In genomic region chr2:74674881-74675665, GRCm38 (mm10) we compare ENCODE assay signal across 22 mouse cellular contexts. TPM values are rescaled to one million over a fixed set of nuclear protein-coding genes. Genes with fewer than 3 reads are reported as not detected.
A peak's percentile ranks its signal among the peaks of the same experiment; 100 is the strongest.
DNase-seq lines count a peak whose midpoint lies in the region; ATAC-seq lines count a peak whose summit lies in the region.
"Had no signal": no experiment of that assay in that cellular context is flagged by ENCODE, and none has a peak within 500 bp of the region (broad histone marks: within the 10 kb centered on the region; RNA-seq: fewer than 3 reads in every experiment).

TSS of gene Hoxd12 (plus strand) at chr2:74675013.

- no peaks in the 10 kb centered on the region for H3K9me3 ChIP-seq in intestine, embryonic 14.5 days (ENCODE audit: control insufficient read depth, low read length)
- H3K9me3 ChIP-seq in intestine, embryonic 15.5 days, result no peaks in the 10 kb centered on the region
- no peaks in the 10 kb centered on the region for H3K9me3 ChIP-seq in megakaryocyte, embryonic 14.5 days
- no peaks in the 10 kb centered on the region for H3K9me3 ChIP-seq in limb, embryonic 13.5 days
- H3K9me3 ChIP-seq in forebrain, embryonic 14.5 days (replicated peaks; ENCODE audit: control insufficient read depth, low read length), result no peaks in the 10 kb centered on the region

- H3K27me3 ChIP-seq in intestine, embryonic 14.5 days (replicated peaks; ENCODE audit: control insufficient read depth, insufficient read depth, low read length), result peaks cover 100% of the 10 kb centered on the region
- H3K27me3 ChIP-seq in intestine, embryonic 15.5 days (replicated peaks), result peaks cover 93% of the 10 kb centered on the region
- H3K27me3 ChIP-seq in megakaryocyte, embryonic 14.5 days (replicated peaks), result peaks cover 98% of the 10 kb centered on the region
- peaks cover 58% of the 10 kb centered on the region for H3K27me3 ChIP-seq in limb, embryonic 13.5 days
- peaks cover 97% of the 10 kb centered on the region for H3K27me3 ChIP-seq in forebrain, embryonic 14.5 days (replicated peaks; ENCODE audit: control insufficient read depth, insufficient read depth, low read length)

- 2% methylated on average over 47 of the region's 47 CpGs for WGBS in intestine, embryonic 14.5 days
- WGBS in intestine, embryonic 15.5 days, result 5% methylated on average over 47 of the region's 47 CpGs
- 2% methylated on average over 47 of the region's 47 CpGs for WGBS in limb, embryonic 13.5 days
- WGBS in forebrain, embryonic 14.5 days, result 2% methylated on average over 47 of the region's 47 CpGs

- no peak within 1 kb of the TSS for H3K9ac ChIP-seq in intestine, embryonic 14.5 days (ENCODE audit: low read length)
- H3K9ac ChIP-seq in intestine, embryonic 15.5 days, result no peak within 1 kb of the TSS
- H3K9ac ChIP-seq in limb, embryonic 13.5 days, result peak within 1 kb of the TSS; percentile 99
- H3K9ac ChIP-seq in forebrain, embryonic 14.5 days (ENCODE audit: low read length), result no peak within 1 kb of the TSS
- H3K9ac ChIP-seq: liver, embryonic 14.5 days had no signal

- H3K27ac ChIP-seq in intestine, embryonic 14.5 days (ENCODE audit: low read depth), result no peak within 1 kb of the TSS
- H3K27ac ChIP-seq in intestine, embryonic 15.5 days, result no peak within 1 kb of the TSS
- peak within 1 kb of the TSS; percentile 97 for H3K27ac ChIP-seq in limb, embryonic 13.5 days
- no peak within 1 kb of the TSS for H3K27ac ChIP-seq in forebrain, embryonic 14.5 days (ENCODE audit: low read depth, low read length)
- H3K27ac ChIP-seq: gastrocnemius, adult 2 months; heart, adult 2 months; hindbrain, postnatal 0 days; liver, embryonic 14.5 days had no signal

- no peak for ATAC-seq in intestine, embryonic 14.5 days (replicated peaks; ENCODE audit: low FRiP score, low TSS enrichment, low read depth)
- no peak for ATAC-seq in intestine, embryonic 15.5 days
- ATAC-seq in megakaryocyte, adult 5-6 weeks (ENCODE audit: poor library complexity, severe bottlenecking), result no peak
- ATAC-seq in limb, embryonic 13.5 days (ENCODE audit: low FRiP score, low read depth), result peak; percentile 74
- ATAC-seq in forebrain, embryonic 14.5 days, result no peak
- ATAC-seq: forebrain, embryonic 16.5 days; hindbrain, postnatal 0 days; lung, postnatal 0 days had no signal

- H3K4me1 ChIP-seq in intestine, embryonic 14.5 days (replicated peaks; ENCODE audit: control insufficient read depth, insufficient read depth, low read length), result no peaks in the 10 kb centered on the region
- H3K4me1 ChIP-seq in intestine, embryonic 15.5 days (replicated peaks), result peaks cover 6% of the 10 kb centered on the region
- H3K4me1 ChIP-seq in megakaryocyte, embryonic 14.5 days, result peaks cover 47% of the 10 kb centered on the region
- H3K4me1 ChIP-seq in limb, embryonic 13.5 days, result peaks cover 32% of the 10 kb centered on the region
- H3K4me1 ChIP-seq in forebrain, embryonic 14.5 days (ENCODE audit: control insufficient read depth, insufficient read depth, low read length), result no peaks in the 10 kb centered on the region

- DNase-seq in intestine, embryonic 14.5 days (ENCODE audit: low spot score), result peak; percentile 68
- DNase-seq in R1 (ENCODE audit: low read depth, low spot score), result peak; percentile 39
- DNase-seq in ovary, adult 18-20 months (ENCODE audit: low spot score), result no peak
- no peak for DNase-seq in forebrain, embryonic 14.5 days (ENCODE audit: low spot score)
- DNase-seq: adrenal gland, postnatal 14 days; embryo, embryonic 11 days; gastrocnemius, adult 2 months had no signal

- H3K4me3 ChIP-seq in intestine, embryonic 14.5 days (ENCODE audit: low read depth, low read length), result no peak within 1 kb of the TSS; the same call in 1 of the 2 replicates
- H3K4me3 ChIP-seq in intestine, embryonic 15.5 days (replicated peaks), result no peak within 1 kb of the TSS
- peak within 1 kb of the TSS; percentile 9 for H3K4me3 ChIP-seq in megakaryocyte, embryonic 14.5 days (replicated peaks)
- H3K4me3 ChIP-seq in limb, embryonic 13.5 days, result peak within 1 kb of the TSS; percentile 79
- H3K4me3 ChIP-seq in forebrain, embryonic 14.5 days (ENCODE audit: low read depth, low read length), result no peak within 1 kb of the TSS
- H3K4me3 ChIP-seq: gastrocnemius, adult 2 months; heart, adult 2 months; myocyte had no signal

- H3K36me3 ChIP-seq in intestine, embryonic 14.5 days (ENCODE audit: control insufficient read depth, insufficient read depth, low read length), result no peaks in the 10 kb centered on the region
- no peaks in the 10 kb centered on the region for H3K36me3 ChIP-seq in intestine, embryonic 15.5 days
- no peaks in the 10 kb centered on the region for H3K36me3 ChIP-seq in megakaryocyte, embryonic 14.5 days (replicated peaks; ENCODE audit: low read length)
- H3K36me3 ChIP-seq in limb, embryonic 13.5 days, result peaks cover 4% of the 10 kb centered on the region; the same call in 1 of the 2 replicates
- no peaks in the 10 kb centered on the region for H3K36me3 ChIP-seq in forebrain, embryonic 14.5 days (ENCODE audit: control insufficient read depth, insufficient read depth, low read length)

- H3K4me2 ChIP-seq in intestine, embryonic 14.5 days (ENCODE audit: low read length), result peak within 1 kb of the TSS; percentile 18; the same call in 1 of the 2 replicates
- no peak within 1 kb of the TSS for H3K4me2 ChIP-seq in intestine, embryonic 15.5 days (replicated peaks)
- peak within 1 kb of the TSS; percentile 75 for H3K4me2 ChIP-seq in limb, embryonic 13.5 days (replicated peaks)
- no peak within 1 kb of the TSS for H3K4me2 ChIP-seq in forebrain, embryonic 14.5 days (ENCODE audit: low read length)

RNA-seq across cellular contexts. Expression of gene Hoxd12, which starts in this region (rescaled TPM):
- polyA plus RNA-seq in intestine, embryonic 14.5 days (2014; fragmentation: Nextera tagmentation; extraction: Ambion mirVana), result 0.24 and 0.34 TPM in 2 replicates
- 0.45 and 1.1 TPM in 2 replicates for polyA plus RNA-seq in intestine, embryonic 15.5 days (2015; fragmentation: Nextera tagmentation; extraction: Ambion mirVana)
- not detected in 2 replicates for polyA plus RNA-seq in megakaryocyte, embryonic 14.5 days (2012; ENCODE audit: insufficient read depth, low replicate concordance)
- total RNA-seq in megakaryocyte, adult 5-6 weeks (2015), result not detected in 2 replicates
- not detected in 2 replicates for total RNA-seq in megakaryocyte, adult 5-6 weeks (2017)
- 59.3 and 67.1 TPM in 2 replicates for polyA plus RNA-seq in limb, embryonic 13.5 days (2015; fragmentation: Nextera tagmentation; extraction: Ambion mirVana)
- polyA plus RNA-seq in forebrain, embryonic 14.5 days (2014; fragmentation: Nextera tagmentation; extraction: Ambion mirVana), result not detected in 2 replicates
- total RNA-seq: adrenal gland, postnatal 14 days; gastrocnemius, adult 2 months; heart, adult 2 months; hindbrain, postnatal 0 days; MEL had no signal
- polyA plus RNA-seq: C2C12; forebrain, embryonic 16.5 days; heart, adult 2 months; heart, postnatal 0 days; hindbrain, postnatal 0 days; lung, postnatal 0 days; myocyte; small intestine, adult 2 months; thymus, postnatal 0 days had no signal

Comparison
In these comparisons a context has a peak if more than half of its experiments do, and no peak if none do; other contexts are left out.
1. RNA of gene Hoxd12 (polyA plus RNA-seq): 59.3 to 67.1 TPM in limb, embryonic 13.5 days; 0.45 to 1.1 TPM in intestine, embryonic 15.5 days, 0.24 to 0.34 TPM in intestine, embryonic 14.5 days, not detected in megakaryocyte, embryonic 14.5 days and not detected in forebrain, embryonic 14.5 days; every median in the first group is over 10 times any median in the second.
2. Peak in DNase-seq and H3K4me2 ChIP-seq in intestine, embryonic 14.5 days; RNA of the gene not detected or under 1 TPM.
3. H3K4me3 ChIP-seq: peak in megakaryocyte, embryonic 14.5 days (single experiment) and limb, embryonic 13.5 days (single experiment); none in intestine, embryonic 14.5 days (single experiment), intestine, embryonic 15.5 days (single experiment) and forebrain, embryonic 14.5 days (single experiment).